Mouse (Mus musculus) adrenal gland (tissue): ENCODE data around the gene Npy4r.

Source experiments
- intact Hi-C: fragments of 180-260 bp; cut with DNase I; formaldehyde crosslinking; loops from one replicate; pipeline ENCODE4 v1.15.1; 2025

The Npy4r gene

GRCm38 (mm10) chr14:34120016-34120910 lies 32.0 kb downstream of the Npy4r start:
- intact Hi-C loops: no loop called here

GRCm38 (mm10) chr14:34119046-34119723 lies 33.1 kb downstream of the Npy4r start:
- intact Hi-C loops: no loop called here

DNA sequence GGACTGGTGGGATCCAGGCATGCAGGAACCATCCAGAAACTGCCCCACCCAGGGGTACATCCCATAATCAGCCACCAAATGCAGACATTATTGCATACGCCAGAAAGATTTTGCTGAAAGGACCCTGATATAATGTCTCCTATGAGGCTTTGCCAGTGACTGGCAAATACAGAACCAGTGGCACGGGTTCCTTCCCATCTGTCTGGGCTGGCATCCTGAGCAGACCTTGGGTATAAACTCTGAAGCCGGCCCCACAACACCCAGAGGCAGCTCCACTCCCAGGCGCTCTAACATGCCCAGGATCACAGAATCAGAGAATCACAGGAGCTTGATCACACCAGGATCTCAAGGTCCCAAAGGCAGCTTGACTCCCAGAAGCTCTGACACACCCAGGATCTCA lies 38.0 kb downstream of the Npy4r start:
- intact Hi-C loops: no loop called here

DNA sequence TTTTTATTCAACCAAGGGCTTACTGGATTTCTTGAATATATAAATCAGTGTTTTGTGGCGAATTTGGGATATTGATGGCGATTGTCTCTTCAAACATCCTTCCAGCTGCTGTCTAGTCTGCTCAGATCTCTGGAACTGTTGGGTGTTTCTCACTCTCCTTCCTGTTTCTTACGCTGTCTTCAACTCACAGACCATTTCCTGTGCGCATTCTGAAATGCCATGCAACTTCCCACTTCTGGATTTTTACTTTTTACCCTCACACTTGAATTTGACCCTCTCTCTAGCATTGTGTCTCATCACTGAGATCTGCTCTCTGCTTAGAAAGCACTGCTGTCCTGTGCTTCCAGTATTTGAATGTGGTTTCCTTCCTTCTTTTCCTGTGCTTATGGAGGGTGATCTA lies 44.7 kb downstream of the Npy4r start:
- intact Hi-C loops: loop anchor here (10.0 kb wide), 1 partner anchor 153 kb away; the partner anchor contains the start of gene Rbp3

GRCm38 (mm10) chr14:34106389-34107062 lies 45.8 kb downstream of the Npy4r start:
- intact Hi-C loops: loop anchor here (10.0 kb wide), 1 partner anchor 152 kb away; the partner anchor contains the start of gene Rbp3

DNA sequence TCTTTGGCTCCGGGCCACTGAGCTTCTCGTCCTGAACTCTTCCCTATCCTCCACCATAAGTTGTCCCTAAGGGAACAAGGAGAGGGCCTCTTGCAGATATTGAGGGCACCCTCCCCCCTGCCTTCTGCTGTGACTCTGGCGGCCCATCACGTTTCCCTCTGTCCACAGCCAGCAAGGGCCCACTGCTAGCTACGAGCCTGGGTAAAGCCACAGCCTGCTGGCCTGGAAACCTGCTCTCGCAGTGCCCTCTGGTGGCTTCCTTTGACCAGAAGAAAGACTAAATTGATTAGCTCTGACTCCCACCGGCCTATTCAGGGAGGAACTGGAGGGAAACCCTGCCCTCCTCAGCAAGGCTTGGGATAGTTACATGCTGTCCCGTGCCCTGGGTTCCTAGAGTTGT lies 47.4 kb downstream of the Npy4r start:
- intact Hi-C loops: loop anchor here (1.0 to 10.0 kb wide), 3 partner anchors 25 to 150 kb away; partner anchors contain the start of gene Rbp3

- intact Hi-C loops: loop anchor here (2.0 to 10.0 kb wide), 2 partner anchors 51 to 149 kb away; partner anchors contain the start of gene Rbp3
Measured at GRCm38 (mm10) chr14:34103855-34104254, 48.4 kb downstream of the Npy4r start.

DNA sequence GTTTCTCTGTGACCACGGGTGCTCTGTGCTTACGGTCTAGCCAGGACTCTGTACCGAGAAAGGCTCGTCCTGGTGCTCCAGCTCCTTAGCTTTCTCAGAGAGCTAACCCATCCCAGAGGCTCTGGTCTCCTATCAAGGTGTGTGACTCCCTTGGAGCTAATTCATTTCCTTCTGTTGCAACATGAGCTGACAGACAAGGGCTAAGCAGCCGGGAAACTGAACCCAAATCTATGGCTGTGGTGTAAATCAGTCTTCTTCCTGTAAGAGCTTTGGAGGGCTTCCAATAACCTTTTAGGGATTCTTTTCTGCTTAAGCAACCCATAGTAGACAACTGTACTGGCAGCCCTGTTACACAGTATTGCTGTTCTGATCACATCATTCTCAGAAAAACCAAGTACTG lies 49.7 kb downstream of the Npy4r start, which contains the start of gene A630023A22Rik:
TSS of gene A630023A22Rik (minus strand) at position 154 of the 400 bp plus-strand sequence.
- intact Hi-C loops: loop anchor here (10.0 kb wide), 1 partner anchor 148 kb away; the partner anchor contains the start of gene Rbp3

GRCm38 (mm10) chr14:34096161-34096560 lies 56.1 kb downstream of the Npy4r start:
- intact Hi-C loops: no loop called here
